9 mouse cellular contexts compared by ENCODE assay signal in the genomic region with DNA sequence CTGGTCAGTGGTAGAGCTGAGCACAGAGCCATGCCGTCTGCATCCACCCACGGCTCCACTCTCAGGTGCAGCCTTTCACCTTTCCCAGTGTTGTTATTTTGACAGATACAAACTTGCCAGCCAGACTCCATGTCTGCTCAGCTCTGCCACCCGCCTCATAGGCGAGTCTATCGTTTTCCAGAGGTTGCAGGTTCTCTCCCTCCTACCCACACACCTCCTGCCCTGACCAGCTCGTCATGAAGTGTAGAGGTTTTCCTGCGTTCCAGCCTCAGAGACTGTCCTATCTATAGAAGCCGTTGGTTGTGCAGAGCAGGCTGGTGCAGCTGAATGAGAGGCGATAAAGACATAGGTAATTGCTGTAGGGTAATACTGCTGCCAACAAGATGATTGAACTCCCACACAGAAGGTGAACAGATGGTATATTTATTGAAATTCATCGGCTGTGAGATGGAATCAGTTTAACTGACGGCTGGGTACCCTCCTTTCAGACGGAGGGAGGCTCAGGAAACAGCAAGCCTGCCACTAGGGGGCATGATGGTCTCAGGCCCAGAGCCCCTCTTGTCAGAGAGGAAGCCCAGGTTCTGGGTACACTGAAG. TPM values are rescaled to one million over a fixed set of nuclear protein-coding genes. Genes with fewer than 3 reads are reported as not detected.
A peak's percentile ranks its signal among the peaks of the same experiment; 100 is the strongest.
DNase-seq lines count a peak whose midpoint lies in the region; ATAC-seq and TF ChIP-seq lines count a peak whose summit lies in the region.
"Had no signal": no experiment of that assay in that cellular context is flagged by ENCODE, and none has a peak within 500 bp of the region (broad histone marks: within the 10 kb centered on the region; RNA-seq: fewer than 3 reads in every experiment).

No protein-coding gene starts in this region.

- peak; percentile 6 for DNase-seq in cerebellum, adult 11-12 months
- DNase-seq in adrenal gland, postnatal 10 days = peak; percentile 71
- DNase-seq in left cerebral cortex, postnatal 36 days (ENCODE audit: low spot score in 2 of 2) = peak; percentile 76 to 78
- DNase-seq: liver, embryonic 13.5 days had no signal

- no peak overlapping the region for H3K27ac ChIP-seq in embryonic fibroblast, embryonic 13.5 days (ENCODE audit: insufficient read depth, low read length)
- no peak overlapping the region for H3K27ac ChIP-seq in intestine, embryonic 15.5 days
- no peak overlapping the region for H3K27ac ChIP-seq in olfactory bulb, adult 2 months (ENCODE audit: insufficient read depth, low read depth, low read length)
- H3K27ac ChIP-seq: liver, embryonic 13.5 days had no signal

- no peak overlapping the region for H3K4me3 ChIP-seq in embryonic fibroblast, embryonic 13.5 days (ENCODE audit: insufficient read depth, low read length)
- no peak overlapping the region for H3K4me3 ChIP-seq in intestine, embryonic 15.5 days (replicated peaks)
- H3K4me3 ChIP-seq in olfactory bulb, adult 2 months (ENCODE audit: insufficient read depth, low read depth, low read length) = no peak overlapping the region
- H3K4me3 ChIP-seq: liver, embryonic 13.5 days had no signal

- intact Hi-C loops in left cerebral cortex, postnatal 36 days (cut with DNase I) = loop anchor here (5.0 kb wide), 2 partner anchors 52 to 237 kb away; no protein-coding TSS in a partner anchor

- no peaks in the 10 kb centered on the region for H3K9me3 ChIP-seq in intestine, embryonic 15.5 days
- H3K9me3 ChIP-seq: liver, embryonic 13.5 days had no signal

- ATAC-seq in cerebellum, adult (ENCODE audit: insufficient number of reproducible peaks, low FRiP score, low TSS enrichment) = no peak
- peak; percentile 49; the same call in 1 of the 2 replicates for ATAC-seq in intestine, embryonic 15.5 days
- no peak for ATAC-seq in megakaryocyte progenitor cell, adult 5-6 weeks (replicated peaks; ENCODE audit: poor library complexity)

- H3K4me2 ChIP-seq in intestine, embryonic 15.5 days (replicated peaks) = no peak overlapping the region
- H3K4me2 ChIP-seq: liver, embryonic 13.5 days had no signal

- H3K36me3 ChIP-seq in intestine, embryonic 15.5 days = no peaks in the 10 kb centered on the region
- H3K36me3 ChIP-seq: liver, embryonic 13.5 days had no signal

- WGBS in intestine, embryonic 15.5 days = 53% methylated on average over 12 of the region's 12 CpGs
- 52% methylated on average over 12 of the region's 12 CpGs for WGBS in olfactory bulb, adult 2 months

- H3K9ac ChIP-seq in intestine, embryonic 15.5 days = no peak overlapping the region
- H3K9ac ChIP-seq: liver, embryonic 13.5 days had no signal

- peak; percentile 64; the same call in 1 of the 2 replicates for TF ChIP-seq CTCF in embryonic fibroblast, embryonic 13.5 days (IDR thresholded peaks at IDR 0.05; ENCODE audit: borderline replicate concordance, insufficient read depth, low read length)
- peak; percentile 62 for TF ChIP-seq CTCF in olfactory bulb, adult 2 months (IDR thresholded peaks at IDR 0.05; ENCODE audit: insufficient read depth, low read depth, low read length)

- H3K4me1 ChIP-seq in embryonic fibroblast, embryonic 13.5 days (ENCODE audit: control insufficient read depth, insufficient read depth, low read length) = no peaks in the 10 kb centered on the region
- no peaks in the 10 kb centered on the region for H3K4me1 ChIP-seq in intestine, embryonic 15.5 days (replicated peaks)
- peaks cover 5% of the 10 kb centered on the region for H3K4me1 ChIP-seq in olfactory bulb, adult 2 months (ENCODE audit: control insufficient read depth, insufficient read depth, low read length)
- H3K4me1 ChIP-seq: liver, embryonic 13.5 days had no signal

- no peaks in the 10 kb centered on the region for H3K27me3 ChIP-seq in intestine, embryonic 15.5 days (replicated peaks)
- H3K27me3 ChIP-seq: liver, embryonic 13.5 days had no signal

- TF ChIP-seq POLR2A in embryonic fibroblast, embryonic 13.5 days (IDR thresholded peaks at IDR 0.05; ENCODE audit: low read depth, low read length) = no peak
- no peak for TF ChIP-seq POLR2A in olfactory bulb, adult 2 months (IDR thresholded peaks at IDR 0.05; ENCODE audit: insufficient read depth, low read depth, low read length)

RNA-seq across cellular contexts. Expression of a gene that starts 58.0 kb away (rescaled TPM):
- 1 to 10 TPM in 1 of 2 experiments, under 1 TPM in 1; 0.93 to 1.7 TPM for total RNA-seq in adrenal gland, postnatal 10 days (2021)
- not detected in 2 replicates for polyA plus RNA-seq in embryonic fibroblast, embryonic 13.5 days (2011; ENCODE audit: insufficient read length, low read depth, missing spikeins)
- 1.1 and 1.3 TPM in 2 replicates for polyA plus RNA-seq in intestine, embryonic 15.5 days (2015; fragmentation: Nextera tagmentation; extraction: Ambion mirVana)
- total RNA-seq in left cerebral cortex, postnatal 36 days (2021) = 100 to 1,000 TPM in 1 of 2 experiments, 10 to 100 TPM in 1; 82.4 to 104 TPM
- not detected in 2 replicates for polyA plus RNA-seq in olfactory bulb, adult 2 months (2012; ENCODE audit: insufficient read depth, insufficient read length, low replicate concordance, missing spikeins)
- not detected in 2 replicates for total RNA-seq in megakaryocyte progenitor cell, adult 5-6 weeks (2015)
- not detected in 2 replicates for total RNA-seq in megakaryocyte progenitor cell, adult 5-6 weeks (2017)

Comparison
In these comparisons a context has a peak if more than half of its experiments do, and no peak if none do; other contexts are left out.
1. DNase-seq: peak in every context shown above with its lines; median percentile 77 in left cerebral cortex, postnatal 36 days; 71 in adrenal gland, postnatal 10 days; 6 in cerebellum, adult 11-12 months.
2. RNA of a gene that starts 58.0 kb away (total RNA-seq): 82.4 to 104 TPM in left cerebral cortex, postnatal 36 days; 0.93 to 1.7 TPM in adrenal gland, postnatal 10 days and not detected in megakaryocyte progenitor cell, adult 5-6 weeks; every median in the first group is over 10 times any median in the second.